Mouse (Mus musculus): ENCODE data around the gene Gm20532.

Gene Gm20532

GRCm38 (mm10) chr2:26597810-26598209, 11.4 kb downstream of the Gm20532 start:
- DNase-seq, result no peak

GRCm38 (mm10) chr2:26598462-26598861, 12.0 kb downstream of the Gm20532 start:
- DNase-seq, result no peak

- DNase-seq, result no peak
These were observed 13.5 kb downstream of the Gm20532 start for GRCm38 (mm10) chr2:26599965-26600364.

- no peak for DNase-seq
These were observed 14.2 kb downstream of the Gm20532 start for GRCm38 (mm10) chr2:26600664-26601063.

- DNase-seq, result no peak
These were observed 15.2 kb downstream of the Gm20532 start for GRCm38 (mm10) chr2:26601595-26601994.

- DNase-seq, result no peak
These were observed 16.2 kb downstream of the Gm20532 start for GRCm38 (mm10) chr2:26602631-26603030.

- DNase-seq, result no peak
These were observed 16.7 kb downstream of the Gm20532 start for GRCm38 (mm10) chr2:26603159-26603558.

GRCm38 (mm10) chr2:26603720-26604671, 17.6 kb downstream of the Gm20532 start, which contains the start of gene Agpat2:
Gene Agpat2, minus strand, starts transcription at chr2:26604417.
- DNase-seq, result peak; percentile 89 to 93

- DNase-seq, result no peak
These were observed 18.9 kb downstream of the Gm20532 start for GRCm38 (mm10) chr2:26605331-26605730.

GRCm38 (mm10) chr2:26606579-26606978, 20.1 kb downstream of the Gm20532 start:
- DNase-seq, result no peak

- no peak for DNase-seq
These were observed 20.8 kb downstream of the Gm20532 start for GRCm38 (mm10) chr2:26607056-26607910.

GRCm38 (mm10) chr2:26608781-26609180, 22.3 kb downstream of the Gm20532 start:
- no peak for DNase-seq

GRCm38 (mm10) chr2:26609261-26609661, 22.8 kb downstream of the Gm20532 start:
- DNase-seq, result no peak

- no peak for DNase-seq
These were observed 24.1 kb downstream of the Gm20532 start for GRCm38 (mm10) chr2:26610526-26610925.

GRCm38 (mm10) chr2:26611054-26611453, 24.6 kb downstream of the Gm20532 start:
- DNase-seq, result no peak

- DNase-seq, result no peak
These were observed 25.5 kb downstream of the Gm20532 start for GRCm38 (mm10) chr2:26611896-26612295.

GRCm38 (mm10) chr2:26614903-26615302, 28.5 kb downstream of the Gm20532 start:
- no peak for DNase-seq

- no peak for DNase-seq
These were observed 29.2 kb downstream of the Gm20532 start for GRCm38 (mm10) chr2:26615459-26616124.

- no peak for DNase-seq
These were observed 30.9 kb downstream of the Gm20532 start for GRCm38 (mm10) chr2:26617331-26617730.

GRCm38 (mm10) chr2:26617928-26618327, 31.5 kb downstream of the Gm20532 start:
- DNase-seq, result no peak

- no peak for DNase-seq
These were observed 34.8 kb downstream of the Gm20532 start for GRCm38 (mm10) chr2:26621246-26621645.

GRCm38 (mm10) chr2:26622984-26623383, 36.5 kb downstream of the Gm20532 start:
- DNase-seq, result no peak

- DNase-seq, result no peak
These were observed 39.0 kb downstream of the Gm20532 start for GRCm38 (mm10) chr2:26625419-26625818.
